Mouse (Mus musculus): ENCODE results near the gene Vwa8.
A peak's percentile ranks its signal among the peaks of the same experiment; 100 is the strongest.

Vwa8 gene

GRCm38 (mm10) chr14:79182801-79183200, 333.9 kb downstream of the Vwa8 start:
- no peak for DNase-seq (ENCODE audit: low read depth)

DNA sequence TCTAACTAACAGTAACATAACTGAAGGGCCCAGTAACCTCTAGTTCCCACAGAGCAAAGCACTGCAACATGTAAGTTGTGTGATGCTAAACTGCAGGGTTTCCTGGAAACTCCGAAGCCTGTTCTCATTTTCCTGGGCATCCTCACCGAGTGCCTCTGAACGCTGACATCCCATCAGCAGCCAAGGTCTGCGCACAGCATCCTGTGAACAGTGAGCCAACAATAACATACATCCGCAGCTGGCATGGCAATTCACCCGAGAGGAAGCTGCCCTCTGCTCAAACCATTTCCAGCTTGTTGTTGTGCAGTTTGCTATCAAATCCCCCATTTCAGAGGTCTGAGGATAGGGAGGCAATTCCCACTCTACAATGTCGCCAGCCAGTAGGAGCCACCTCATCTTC, 334.4 kb downstream of the Vwa8 start:
- no peak for DNase-seq (ENCODE audit: low read depth)

GRCm38 (mm10) chr14:79184071-79184470, 335.2 kb downstream of the Vwa8 start:
- DNase-seq (ENCODE audit: low read depth) = no peak

DNA sequence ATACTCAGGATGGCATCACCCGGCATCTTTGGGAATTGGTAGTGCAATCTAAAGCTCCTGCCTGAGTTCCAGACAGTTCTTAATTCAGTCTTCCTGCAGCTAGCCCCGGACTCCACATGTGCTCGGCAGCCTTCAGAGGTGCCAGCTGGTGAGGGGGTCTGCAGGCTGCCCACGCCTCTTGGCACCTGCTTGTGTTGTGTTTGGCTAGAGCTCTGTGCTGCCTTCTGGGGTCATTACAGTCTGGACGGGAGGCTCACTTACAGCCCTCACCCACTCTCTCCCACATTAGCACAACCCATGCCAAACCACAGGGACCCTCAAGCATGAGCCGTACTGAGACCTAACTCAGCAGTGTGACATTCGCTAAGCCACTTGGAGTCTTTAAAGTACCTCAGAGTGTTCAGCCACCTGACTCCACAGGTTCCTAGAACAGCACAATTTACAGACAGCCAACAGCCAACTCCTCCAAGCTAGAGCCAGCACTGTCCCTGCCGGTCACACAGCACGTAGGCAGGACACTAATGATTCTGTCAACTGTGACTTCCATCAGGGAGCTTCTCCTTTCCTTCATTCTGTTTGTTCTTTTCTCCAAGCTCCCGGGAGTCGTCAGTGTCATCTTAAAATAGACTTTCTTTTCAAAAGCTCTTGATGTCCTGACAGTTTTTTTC, 336.3 kb downstream of the Vwa8 start:
- no peak for DNase-seq (ENCODE audit: low read depth)

DNA sequence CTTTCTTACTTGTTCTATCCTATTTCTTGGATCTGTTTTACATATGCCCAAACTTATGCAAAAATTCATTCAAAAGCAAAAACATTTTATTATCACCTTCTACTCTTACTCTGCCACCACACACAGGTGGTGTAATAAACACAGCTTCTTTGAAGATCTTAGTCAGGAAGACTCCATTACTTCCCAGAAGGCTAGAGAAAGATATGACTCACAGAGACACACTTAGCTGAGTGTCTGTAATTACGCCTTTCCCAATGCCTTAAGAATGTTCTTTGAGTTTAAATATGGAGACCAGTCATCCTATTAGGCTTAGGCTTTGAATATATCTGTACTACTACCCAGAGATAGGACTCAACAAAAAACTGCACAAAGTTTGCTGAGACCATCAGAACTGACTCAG, 338.1 kb downstream of the Vwa8 start:
- DNase-seq (ENCODE audit: low read depth) = no peak

- no peak for DNase-seq (ENCODE audit: low read depth)
These were observed 347.9 kb downstream of the Vwa8 start for GRCm38 (mm10) chr14:79196711-79197110.

- no peak for DNase-seq (ENCODE audit: low read depth)
These were observed 349.2 kb downstream of the Vwa8 start for GRCm38 (mm10) chr14:79198066-79198465.

DNA sequence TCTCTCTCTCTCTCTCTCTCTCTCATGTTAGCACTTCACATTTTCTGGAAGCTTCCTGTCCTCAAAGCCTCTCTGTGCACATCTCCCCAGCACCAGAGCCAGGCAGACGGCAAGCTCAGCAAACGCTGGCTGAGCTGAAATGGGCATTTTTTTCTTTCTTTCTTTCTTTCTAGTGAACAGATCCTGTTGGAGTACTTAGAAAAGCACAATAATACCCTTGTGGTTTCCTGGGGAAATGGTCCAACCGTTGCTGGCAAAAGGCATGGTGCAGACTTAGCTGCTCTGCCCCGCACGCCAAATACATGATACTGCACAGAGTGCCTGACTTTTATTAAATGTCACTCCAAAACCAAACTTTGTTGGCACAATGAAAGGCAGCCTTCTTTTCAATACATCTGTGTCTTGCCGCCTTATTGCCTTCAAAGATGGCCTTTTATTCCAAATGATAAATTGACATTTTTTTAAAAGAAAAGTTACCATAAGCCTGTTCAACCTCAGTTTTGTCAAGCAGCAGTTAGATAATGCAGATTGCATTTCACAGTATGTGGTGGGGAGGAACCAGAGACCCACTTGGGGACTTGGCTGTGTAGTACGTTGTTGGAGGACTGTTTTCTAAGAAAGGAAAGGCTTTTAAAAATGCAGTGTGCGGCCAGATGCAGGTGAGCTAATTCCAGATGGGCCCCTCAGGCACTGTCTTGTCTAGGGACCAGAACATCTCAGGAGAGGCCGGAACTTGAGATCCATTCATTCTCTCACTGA, 351.5 kb downstream of the Vwa8 start:
- peak; percentile 87 for DNase-seq (ENCODE audit: low read depth)

GRCm38 (mm10) chr14:79200892-79201285, 352.0 kb downstream of the Vwa8 start:
- DNase-seq (ENCODE audit: low read depth) = no peak

DNA sequence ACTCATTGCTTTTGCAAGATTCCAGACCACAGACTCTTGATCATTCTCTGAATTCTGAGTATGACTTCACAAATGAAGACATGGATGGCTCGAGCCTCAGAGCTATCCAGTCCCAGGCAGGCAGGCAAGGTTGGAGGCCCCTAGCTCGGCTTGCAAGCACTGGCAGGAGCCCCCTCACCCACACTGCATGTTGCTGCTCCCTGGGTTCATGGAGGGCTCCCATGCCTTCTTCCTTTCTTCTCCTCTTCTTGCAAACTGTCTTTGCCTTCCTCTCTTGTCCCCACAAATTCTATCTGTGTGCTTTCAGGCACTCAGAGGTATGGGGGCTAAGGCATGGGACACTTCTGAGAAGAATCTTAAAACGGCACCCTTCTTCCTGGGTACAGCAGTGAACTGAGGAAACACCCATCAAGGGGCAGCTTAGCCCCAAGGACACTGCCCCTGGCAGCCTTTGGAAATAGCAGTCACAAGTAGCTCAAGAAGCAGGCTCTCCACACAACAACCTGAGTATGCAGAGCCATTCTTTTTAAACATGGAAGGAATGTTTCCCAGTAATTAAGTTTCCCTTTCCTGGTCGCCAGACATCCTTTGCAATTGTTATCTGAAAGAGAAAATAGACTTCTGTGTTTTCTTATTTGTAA, 354.0 kb downstream of the Vwa8 start:
- DNase-seq (ENCODE audit: low read depth) = no peak

- no peak for DNase-seq (ENCODE audit: low read depth)
These were observed 354.8 kb downstream of the Vwa8 start for GRCm38 (mm10) chr14:79203496-79204158.

DNA sequence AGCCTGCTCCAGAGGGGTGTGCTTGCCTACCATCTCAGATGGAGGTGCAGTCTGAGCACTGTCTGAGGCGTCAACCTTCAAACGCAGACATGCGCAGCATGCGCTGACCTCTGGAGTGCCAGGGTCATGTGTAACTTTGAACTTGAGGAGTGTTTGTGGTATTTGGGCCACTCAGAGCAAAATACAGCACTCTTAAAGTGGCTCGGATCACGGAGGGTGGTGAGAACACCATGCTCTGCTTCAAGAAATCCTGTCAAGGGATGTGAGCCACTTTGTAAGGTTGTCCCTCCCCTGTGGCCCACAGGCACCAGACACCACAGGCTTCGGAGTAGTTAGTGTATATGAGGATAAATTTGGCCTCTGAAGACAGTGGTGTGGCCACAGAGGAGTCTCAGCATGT, 356.0 kb downstream of the Vwa8 start:
- DNase-seq (ENCODE audit: low read depth) = no peak

GRCm38 (mm10) chr14:79206210-79206609, 357.4 kb downstream of the Vwa8 start:
- DNase-seq (ENCODE audit: low read depth) = no peak

- DNase-seq (ENCODE audit: low read depth) = no peak
These were observed 359.6 kb downstream of the Vwa8 start for GRCm38 (mm10) chr14:79208468-79208867.

GRCm38 (mm10) chr14:79209813-79210212, 361.0 kb downstream of the Vwa8 start:
- no peak for DNase-seq (ENCODE audit: low read depth)

DNA sequence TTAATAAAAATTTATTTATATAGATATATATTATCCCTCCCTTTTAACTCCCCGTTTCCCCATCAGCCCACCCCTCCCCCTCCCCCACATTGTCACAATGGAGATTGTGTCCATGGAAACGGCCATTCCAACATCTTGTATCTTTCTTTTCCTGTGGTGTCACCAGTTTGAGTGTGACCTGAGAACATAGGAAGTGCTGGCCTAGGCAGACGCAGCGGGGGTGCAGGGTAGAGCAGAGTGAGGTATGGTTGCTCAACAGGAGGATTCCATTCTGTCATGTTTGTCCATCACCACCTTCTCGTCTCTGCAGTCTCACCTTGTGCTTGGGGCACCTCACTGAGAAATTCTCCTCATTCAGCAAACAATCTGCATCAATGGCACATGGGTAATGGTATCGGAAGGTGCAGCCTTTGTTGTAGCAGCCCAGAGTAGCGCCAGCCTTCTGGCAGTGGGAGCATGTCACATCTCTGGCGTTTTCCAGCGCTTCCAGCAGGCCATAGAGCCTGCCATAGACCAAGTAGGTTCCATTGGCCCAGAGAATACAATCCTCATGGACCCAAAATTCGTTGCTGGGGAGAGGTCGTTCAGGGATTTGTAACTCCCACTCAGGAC, 363.6 kb downstream of the Vwa8 start:
- DNase-seq (ENCODE audit: low read depth) = no peak

DNA sequence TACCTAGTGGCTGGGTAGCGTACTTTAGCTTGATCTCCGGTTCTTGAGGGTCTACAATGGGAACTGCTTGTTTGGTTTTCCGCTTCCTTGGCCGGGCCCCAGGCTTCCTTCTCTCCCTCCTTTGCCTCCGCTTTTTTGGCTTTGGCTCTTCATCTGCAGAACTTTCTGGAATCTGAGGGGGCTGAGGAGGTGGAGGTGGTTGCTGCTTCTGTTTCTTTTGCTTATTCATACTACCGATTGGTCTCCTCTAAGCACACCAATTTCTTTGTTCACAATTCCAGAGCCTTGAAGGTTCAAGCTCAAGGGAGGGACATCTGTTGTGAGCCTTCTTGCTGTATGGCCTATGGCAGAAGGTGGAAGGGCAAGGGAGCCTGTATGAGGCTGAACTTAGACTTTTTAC, 365.3 kb downstream of the Vwa8 start:
- no peak for DNase-seq (ENCODE audit: low read depth)

DNA sequence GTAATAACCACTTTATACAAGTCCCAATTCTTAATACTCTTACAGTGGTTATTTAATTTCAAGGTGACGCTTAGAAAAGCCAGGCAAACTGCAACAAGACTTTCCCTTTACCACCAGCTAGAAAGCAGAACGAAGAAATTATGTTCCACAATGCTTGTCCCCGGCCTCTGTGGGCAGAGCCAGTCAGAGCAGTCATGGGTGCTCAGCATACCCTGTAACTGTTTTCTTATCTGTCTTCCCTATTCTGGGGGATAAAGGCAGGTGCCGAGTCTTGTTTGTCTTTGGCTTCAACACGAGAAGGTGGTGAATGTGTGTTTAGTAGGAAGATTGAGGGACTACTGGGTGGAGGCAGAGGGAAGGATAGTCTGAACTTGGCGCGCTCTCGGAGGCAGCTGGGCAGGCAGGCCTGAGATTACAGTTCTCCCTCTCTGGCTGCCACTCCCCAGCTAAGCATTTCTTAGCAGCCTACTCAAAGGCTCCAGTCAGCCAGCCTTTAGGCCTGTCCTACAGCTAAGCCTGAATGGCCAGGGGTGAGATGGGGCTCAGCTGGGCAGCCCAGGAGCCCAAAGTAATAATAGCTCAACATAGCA, 365.9 kb downstream of the Vwa8 start:
- DNase-seq (ENCODE audit: low read depth) = no peak

GRCm38 (mm10) chr14:79216366-79216765, 367.5 kb downstream of the Vwa8 start:
- DNase-seq (ENCODE audit: low read depth) = no peak

- DNase-seq (ENCODE audit: low read depth) = no peak
These were observed 374.7 kb downstream of the Vwa8 start for GRCm38 (mm10) chr14:79223431-79224036.

DNA sequence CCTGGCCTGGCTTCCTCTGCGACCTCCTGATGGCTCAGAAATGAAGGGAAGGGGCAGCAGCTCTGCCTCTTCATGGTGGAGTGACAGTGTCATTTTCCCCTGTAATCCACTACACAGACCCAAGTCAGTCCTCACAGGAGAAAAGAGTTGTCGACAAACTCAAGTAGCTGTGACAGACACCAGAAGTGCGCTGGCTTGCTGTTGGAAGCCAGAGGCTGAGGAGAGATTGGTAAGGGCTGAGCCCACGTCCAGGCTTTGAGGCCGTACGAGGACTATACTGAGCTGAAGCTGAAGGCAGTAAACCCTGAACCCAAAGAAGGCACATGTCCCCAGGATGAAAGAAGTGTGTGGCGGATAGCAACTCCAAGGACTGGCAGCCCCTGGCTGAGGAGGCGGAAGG, 376.6 kb downstream of the Vwa8 start:
- no peak for DNase-seq (ENCODE audit: low read depth)

- DNase-seq (ENCODE audit: low read depth) = no peak
These were observed 377.2 kb downstream of the Vwa8 start for GRCm38 (mm10) chr14:79226056-79226455.
